Mouse (Mus musculus) liver, embryonic 14.5 days (tissue): ENCODE measurements around the gene Gm17657.
A peak's percentile ranks its signal among the peaks of the same experiment; 100 is the strongest.

Source experiments
- CTCF ChIP-seq: IDR thresholded peaks from 2 replicates; pipeline ENCODE4 v1.5.1; 2016; ENCODE audit warnings: antibody characterized with exemption, low read depth, control low read depth
- EP300 ChIP-seq: IDR thresholded peaks from 2 replicates; pipeline ENCODE4 v1.6.1; 2016; ENCODE audit warnings: antibody characterized with exemption, low read depth

- TF ChIP-seq CTCF (no peak), EP300 (peak; percentile 70)
Measured at GRCm38 (mm10) chr17:29508927-29509608, 40.4 kb downstream of the Gm17657 start.
